Mouse (Mus musculus) naive thymus-derived CD4-positive, alpha-beta T cell, adult 2 months (primary cell): ENCODE results near the gene Teddm2.

Experiments used
- DNase-seq: peaks from one replicate; pipeline ENCODE4 v3.0.0-alpha.2; 2011; ENCODE audit warnings: low read depth

Gene Teddm2

GRCm38 (mm10) chr1:153899731-153900380 lies at the start of gene Teddm2, which contains the start of gene Glul:
Gene Teddm2 (minus strand): TSS chr1:153900228.
Gene Glul (plus strand): TSS chr1:153899944.
- peak; percentile 94 for DNase-seq

GRCm38 (mm10) chr1:153947837-153948236 lies 47.8 kb upstream of the Teddm2 start:
- DNase-seq: no peak

GRCm38 (mm10) chr1:153946971-153947370 lies 46.9 kb upstream of the Teddm2 start:
- DNase-seq: no peak

- DNase-seq: no peak
Measured at GRCm38 (mm10) chr1:153945181-153945580, 45.2 kb upstream of the Teddm2 start.

- DNase-seq: no peak
Measured at GRCm38 (mm10) chr1:153940986-153941385, 41.0 kb upstream of the Teddm2 start.

- no peak for DNase-seq
Measured at GRCm38 (mm10) chr1:153937025-153937424, 37.0 kb upstream of the Teddm2 start.

GRCm38 (mm10) chr1:153935844-153936380 lies 35.9 kb upstream of the Teddm2 start:
- no peak for DNase-seq

- DNase-seq: no peak
Measured at GRCm38 (mm10) chr1:153933772-153934171, 33.7 kb upstream of the Teddm2 start.

- no peak for DNase-seq
Measured at GRCm38 (mm10) chr1:153930431-153930830, 30.4 kb upstream of the Teddm2 start.

- no peak for DNase-seq
Measured at GRCm38 (mm10) chr1:153924395-153925385, 24.7 kb upstream of the Teddm2 start.

- DNase-seq: no peak
Measured at GRCm38 (mm10) chr1:153922571-153923021, 22.6 kb upstream of the Teddm2 start.

GRCm38 (mm10) chr1:153921642-153922041 lies 21.6 kb upstream of the Teddm2 start:
- DNase-seq: no peak

- DNase-seq: no peak
Measured at GRCm38 (mm10) chr1:153918521-153919206, 18.6 kb upstream of the Teddm2 start.

GRCm38 (mm10) chr1:153913869-153914268 lies 13.8 kb upstream of the Teddm2 start:
- DNase-seq: no peak

- no peak for DNase-seq
Measured at GRCm38 (mm10) chr1:153911276-153911795, 11.3 kb upstream of the Teddm2 start.

- DNase-seq: no peak
Measured at GRCm38 (mm10) chr1:153910423-153910822, 10.4 kb upstream of the Teddm2 start.

- DNase-seq: no peak
Measured at GRCm38 (mm10) chr1:153909963-153910291, 9.9 kb upstream of the Teddm2 start.

- no peak for DNase-seq
Measured at GRCm38 (mm10) chr1:153909213-153909962, 9.4 kb upstream of the Teddm2 start.

- no peak for DNase-seq
Measured at GRCm38 (mm10) chr1:153908741-153909140, 8.7 kb upstream of the Teddm2 start.

- DNase-seq: no peak
Measured at GRCm38 (mm10) chr1:153908208-153908607, 8.2 kb upstream of the Teddm2 start.

- DNase-seq: no peak
Measured at GRCm38 (mm10) chr1:153905884-153906283, 5.9 kb upstream of the Teddm2 start.
